Mouse (Mus musculus): ENCODE data around the gene Tmc8.
A peak's percentile ranks its signal among the peaks of the same experiment; 100 is the strongest.
"Not testable (repeated sequence)": the region's sequence is repeated elsewhere in the genome, so short reads cannot be mapped to it uniquely, and the experiment has no call there.

The Tmc8 gene

GRCm38 (mm10) chr11:117825333-117826101, 43.6 kb downstream of the Tmc8 start, which contains the start of the genes Afmid and Tk1:
TSS of gene Afmid (plus strand) at chr11:117825924.
TSS of gene Tk1 (minus strand) at chr11:117826092.
- DNase-seq (ENCODE audit: low read depth, low spot score) = peak; percentile 65

GRCm38 (mm10) chr11:117826164-117826563, 44.3 kb downstream of the Tmc8 start:
- no peak for DNase-seq (ENCODE audit: low read depth, low spot score)

- DNase-seq (ENCODE audit: low read depth, low spot score) = no peak
Measured at GRCm38 (mm10) chr11:117826916-117827315, 45.0 kb downstream of the Tmc8 start.

GRCm38 (mm10) chr11:117827386-117827785, 45.5 kb downstream of the Tmc8 start:
- DNase-seq (ENCODE audit: low read depth, low spot score) = no peak

GRCm38 (mm10) chr11:117828149-117828887, 46.4 kb downstream of the Tmc8 start:
- DNase-seq (ENCODE audit: low read depth, low spot score) = no peak

- DNase-seq (ENCODE audit: low read depth, low spot score) = no peak
Measured at GRCm38 (mm10) chr11:117828888-117829604, 47.2 kb downstream of the Tmc8 start.

GRCm38 (mm10) chr11:117829671-117830215, 47.9 kb downstream of the Tmc8 start:
- DNase-seq (ENCODE audit: low read depth, low spot score) = no peak

- no peak for DNase-seq (ENCODE audit: low read depth, low spot score)
Measured at GRCm38 (mm10) chr11:117830401-117830800, 48.5 kb downstream of the Tmc8 start.

- DNase-seq (ENCODE audit: low read depth, low spot score) = peak; percentile 94
Measured at GRCm38 (mm10) chr11:117832086-117832969, 50.5 kb downstream of the Tmc8 start.

GRCm38 (mm10) chr11:117833509-117833908, 51.6 kb downstream of the Tmc8 start:
- DNase-seq (ENCODE audit: low read depth, low spot score) = not testable (repeated sequence)

- DNase-seq (ENCODE audit: low read depth, low spot score) = no peak
Measured at GRCm38 (mm10) chr11:117834086-117834485, 52.2 kb downstream of the Tmc8 start.

- DNase-seq (ENCODE audit: low read depth, low spot score) = peak; percentile 68
Measured at GRCm38 (mm10) chr11:117836306-117836705, 54.4 kb downstream of the Tmc8 start.

- peak; percentile 65 for DNase-seq (ENCODE audit: low read depth, low spot score)
Measured at GRCm38 (mm10) chr11:117838572-117838971, 56.7 kb downstream of the Tmc8 start.

- no peak for DNase-seq (ENCODE audit: low read depth, low spot score)
Measured at GRCm38 (mm10) chr11:117839021-117839420, 57.1 kb downstream of the Tmc8 start.

- DNase-seq (ENCODE audit: low read depth, low spot score) = no peak
Measured at GRCm38 (mm10) chr11:117840910-117841309, 59.0 kb downstream of the Tmc8 start.
